Mouse (Mus musculus) testis, adult 2 months (tissue): ENCODE results near the gene Prkcb. TPM values are rescaled to one million over a fixed set of nuclear protein-coding genes. Genes with fewer than 3 reads are reported as not detected.

Source experiments
- H3K27ac ChIP-seq: fragments of 200-500 bp; 2 replicates; pipeline ENCODE4 v1.5.1; 2012; ENCODE audit warnings: low read depth, low read length; ENCODE audit not compliant: control insufficient read depth, insufficient read depth
- H3K27me3 ChIP-seq: fragments of 200-500 bp; 2 replicates; pipeline ENCODE4 v1.6.1; 2012; ENCODE audit warnings: mild to moderate bottlenecking, low read length, moderate library complexity; ENCODE audit not compliant: control insufficient read depth, insufficient read depth
- H3K36me3 ChIP-seq: fragments of 200-500 bp; 2 replicates; pipeline ENCODE4 v1.6.1; 2012; ENCODE audit warnings: mild to moderate bottlenecking, low read length; ENCODE audit not compliant: control insufficient read depth, insufficient read depth
- H3K4me1 ChIP-seq: fragments of 200-500 bp; 2 replicates; pipeline ENCODE4 v1.6.1; 2012; ENCODE audit warnings: low read length; ENCODE audit not compliant: control insufficient read depth, insufficient read depth
- H3K4me3 ChIP-seq: fragments of 200-500 bp; 2 replicates; pipeline ENCODE4 v1.5.1; 2012; ENCODE audit warnings: low read depth, mild to moderate bottlenecking, low read length, moderate library complexity, mixed read lengths; ENCODE audit not compliant: control insufficient read depth
- CTCF ChIP-seq: fragments of 200-500 bp; IDR thresholded peaks from 2 replicates; pipeline ENCODE4 v1.5.1; 2012; ENCODE audit warnings: low read depth, mild to moderate bottlenecking, inconsistent platforms, low read length, moderate library complexity; ENCODE audit not compliant: control insufficient read depth, insufficient read depth, insufficient replicate concordance
- POLR2A ChIP-seq: fragments of 200-500 bp; IDR thresholded peaks from 2 replicates; pipeline ENCODE4 v1.6.1; 2012; ENCODE audit warnings: low read depth, mild to moderate bottlenecking, inconsistent platforms, low read length, moderate library complexity; ENCODE audit not compliant: control insufficient read depth
- polyA plus RNA-seq: library from polyadenylated mRNA; depleted of rRNA; stranded (reverse); fragments of >200 nt; gene quantifications from 2 replicates; pipeline ENCODE4 v1.2.3, GENCODE M21; 2012; rRNA removed

The Prkcb gene
- polyA plus RNA-seq, 1 experiment: 3.4 TPM

- H3K27me3 ChIP-seq: no peaks in the 10 kb centered on the region
- H3K4me3 ChIP-seq: no peak within 1 kb of the TSS
- H3K27ac ChIP-seq: no peak within 1 kb of the TSS
- TF ChIP-seq CTCF: no peak
- no peak for TF ChIP-seq POLR2A
- H3K4me1 ChIP-seq: peaks cover 3% of the 10 kb centered on the region
- no peaks in the 10 kb centered on the region for H3K36me3 ChIP-seq
These were observed 381.9 kb downstream of the Prkcb start, which contains the start of gene Cacng3 for GRCm38 (mm10) chr7:122670442-122670872. Cacng3 (plus strand) TSS chr7:122670492.

- H3K4me3 ChIP-seq: no peak overlapping the region
- no peak for TF ChIP-seq POLR2A
- TF ChIP-seq CTCF: no peak
- no peak overlapping the region for H3K27ac ChIP-seq
- no peaks in the 10 kb centered on the region for H3K36me3 ChIP-seq
- peaks cover 3% of the 10 kb centered on the region for H3K4me1 ChIP-seq
- no peaks in the 10 kb centered on the region for H3K27me3 ChIP-seq
These were observed 382.5 kb downstream of the Prkcb start for GRCm38 (mm10) chr7:122670873-122671641.

GRCm38 (mm10) chr7:122672981-122673380 is 384.4 kb downstream of the Prkcb start:
- no peaks in the 10 kb centered on the region for H3K36me3 ChIP-seq

GRCm38 (mm10) chr7:122675207-122675606 is 386.7 kb downstream of the Prkcb start:
- Histone ChIP-seq H3K4me1 (peaks cover 3% of the 10 kb centered on the region), H3K27me3 (no peaks in the 10 kb centered on the region), H3K27ac (no peak overlapping the region), H3K4me3 (no peak overlapping the region), H3K36me3 (no peaks in the 10 kb centered on the region)
- no peak for TF ChIP-seq POLR2A

More at GRCm38 (mm10) chr7:122672981-122673380, 384.4 kb downstream of the Prkcb start:
- Histone ChIP-seq H3K27me3 (no peaks in the 10 kb centered on the region), H3K4me1 (peaks cover 3% of the 10 kb centered on the region), H3K27ac (no peak overlapping the region), H3K4me3 (no peak overlapping the region)
- TF ChIP-seq CTCF (no peak), POLR2A (no peak)

Other genes starting within 250 kb of the Prkcb start
- gene Ubfd1, start 221.6 kb upstream of the Prkcb start, polyA plus RNA-seq: 11.4 and 12.6 TPM in 2 replicates
- gene Ears2, start 221.5 kb upstream of the Prkcb start, polyA plus RNA-seq: 5.9 and 6.3 TPM in 2 replicates
- 55.4 and 101 TPM in 2 replicates for gene Ndufab1, start 186.9 kb upstream of the Prkcb start, polyA plus RNA-seq
- 3.5 and 4.8 TPM in 2 replicates for gene Palb2, start 155.8 kb upstream of the Prkcb start, polyA plus RNA-seq
- gene Dctn5, start 155.7 kb upstream of the Prkcb start, polyA plus RNA-seq: 32.1 and 33.0 TPM in 2 replicates
- 52.8 and 62.3 TPM in 2 replicates for gene Plk1, start 129.3 kb upstream of the Prkcb start, polyA plus RNA-seq
- gene Ern2, start 102.5 kb upstream of the Prkcb start, polyA plus RNA-seq: 0.17 and 0.19 TPM in 2 replicates
- gene Chp2, start 69.3 kb upstream of the Prkcb start, polyA plus RNA-seq: 9.2 and 13.4 TPM in 2 replicates